Mouse (Mus musculus) spleen, adult 12 weeks (tissue): ENCODE measurements around the gene Taf13.
"Not testable (repeated sequence)": the region's sequence is repeated elsewhere in the genome, so short reads cannot be mapped to it uniquely, and the experiment has no call there.

Source experiments
- DNase-seq: peaks from one replicate; pipeline ENCODE4 v3.0.0; 2022; ENCODE audit warnings: low spot score

Taf13 gene

DNA sequence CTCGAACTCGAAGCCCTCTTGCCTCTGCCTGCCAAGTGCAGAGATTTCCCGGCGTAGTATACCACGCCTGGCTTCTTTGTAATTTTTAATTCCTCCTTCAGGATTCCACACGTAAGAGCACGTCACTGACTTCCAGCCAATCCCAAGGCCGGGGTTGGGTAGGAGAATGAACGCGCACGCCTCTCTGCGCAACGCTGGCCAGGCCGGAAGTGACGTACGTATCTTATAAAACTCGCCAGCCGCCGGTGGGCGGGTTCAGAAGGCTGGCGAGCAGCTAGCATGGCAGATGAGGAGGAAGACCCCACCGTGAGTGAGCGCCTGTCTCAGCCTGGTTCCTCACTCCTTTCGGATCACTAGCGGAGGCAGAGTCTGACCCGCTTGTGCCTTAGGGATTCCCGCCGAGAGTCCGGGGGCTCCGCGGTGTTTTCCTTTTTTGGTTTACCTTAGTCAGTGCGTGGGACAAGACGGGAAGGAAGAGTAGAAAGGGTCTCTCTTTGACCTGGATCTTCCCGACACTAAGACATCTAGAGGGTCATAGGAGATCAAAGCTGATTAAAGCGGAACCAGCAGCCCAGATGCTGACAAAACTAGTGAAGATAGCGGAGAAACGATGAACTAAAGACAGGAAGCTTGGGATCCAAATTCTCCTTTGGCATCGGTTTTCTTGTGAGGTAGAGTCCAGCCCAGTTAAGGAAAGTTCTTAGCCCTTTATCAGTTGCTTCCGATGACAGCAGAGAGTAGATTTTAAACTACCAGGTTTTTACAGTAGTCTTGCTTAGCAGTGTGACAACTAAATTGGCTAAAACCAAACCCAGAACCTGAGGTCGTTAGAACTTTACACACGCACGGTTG lies at the start of gene Taf13:
Taf13 (plus strand) TSS at position 256 of the 852 bp plus-strand sequence.
- peak; percentile 92 for DNase-seq

DNA sequence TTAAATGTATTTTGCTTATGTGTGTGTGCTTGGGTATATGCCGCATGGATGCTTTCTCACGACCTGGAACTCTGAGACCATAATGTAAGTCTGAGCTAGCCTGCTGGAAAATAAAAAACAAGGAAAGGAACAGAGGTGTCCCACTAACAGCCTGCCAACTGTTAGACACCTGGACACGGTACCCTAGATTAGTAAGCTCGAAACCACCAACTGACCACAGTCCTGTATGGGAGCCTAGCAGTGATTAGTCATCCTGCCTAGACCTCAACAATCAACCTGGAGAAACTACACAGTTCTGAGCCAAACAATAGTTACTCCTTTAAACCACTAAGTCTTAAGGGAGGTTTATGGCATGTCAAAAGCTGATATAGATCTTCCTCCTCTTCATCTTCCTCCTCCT lies 48.1 kb upstream of the Taf13 start:
- no peak for DNase-seq

DNA sequence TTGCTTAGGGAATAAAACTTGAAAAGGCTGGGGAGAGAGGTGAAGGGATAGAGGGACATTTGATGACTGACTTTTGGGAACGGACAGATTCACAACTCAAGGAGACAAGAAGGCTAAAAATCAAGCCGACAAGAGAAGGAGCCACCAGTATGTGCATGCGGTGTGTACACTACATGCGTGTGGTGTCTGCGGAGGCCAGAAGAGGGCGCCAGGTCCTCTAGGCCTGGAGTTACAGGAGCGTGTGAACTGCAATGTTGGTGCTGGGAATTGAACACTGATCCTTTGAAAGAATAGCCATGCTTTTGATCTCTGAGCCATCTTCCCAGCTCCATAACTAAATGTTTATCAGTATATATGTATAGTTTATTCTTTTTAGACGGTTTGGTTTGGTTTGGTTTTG lies 43.0 kb upstream of the Taf13 start:
- DNase-seq: no peak

GRCm38 (mm10) chr3:108533114-108533885 lies 38.2 kb upstream of the Taf13 start:
- DNase-seq: no peak

- DNase-seq: no peak
Observed at GRCm38 (mm10) chr3:108533951-108534350, 37.5 kb upstream of the Taf13 start, which contains the start of gene 1700013F07Rik. 1700013F07Rik (plus strand) TSS chr3:108534150.

DNA sequence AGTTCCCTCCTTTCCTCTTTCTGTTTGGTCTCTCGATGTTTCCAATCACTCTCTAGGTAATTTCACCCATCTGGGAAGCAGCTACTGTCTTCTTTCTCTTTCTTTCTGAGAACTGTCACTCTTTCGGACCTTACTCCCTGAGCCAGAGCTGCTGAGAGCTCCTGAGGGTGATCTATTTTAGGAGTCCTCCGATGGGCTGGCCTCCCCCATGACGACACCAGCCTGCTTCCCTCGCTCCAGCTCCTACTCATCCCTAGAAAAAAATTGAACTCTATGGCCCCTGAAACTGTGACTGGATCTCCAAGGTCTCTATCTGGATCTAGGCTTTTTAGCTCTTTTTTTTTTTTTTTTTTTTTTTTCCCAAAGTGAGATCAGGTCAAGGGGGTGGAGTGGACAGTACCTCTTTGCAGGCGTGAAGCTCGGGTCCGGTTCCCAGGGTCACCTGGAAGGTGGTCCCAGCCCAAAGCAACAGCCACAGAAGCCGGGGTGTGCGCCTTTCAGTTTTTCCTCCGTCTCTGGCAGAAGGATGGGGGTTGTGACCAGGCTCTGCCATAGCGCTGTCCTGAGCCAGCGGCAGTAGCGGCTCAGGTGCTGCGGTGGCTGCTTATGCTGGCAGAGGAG lies 35.5 kb upstream of the Taf13 start:
- DNase-seq: no peak

GRCm38 (mm10) chr3:108536517-108537260 lies 34.8 kb upstream of the Taf13 start, which contains the start of gene 5330417C22Rik:
5330417C22Rik (minus strand) TSS chr3:108536536.
- peak; percentile 11 for DNase-seq

DNA sequence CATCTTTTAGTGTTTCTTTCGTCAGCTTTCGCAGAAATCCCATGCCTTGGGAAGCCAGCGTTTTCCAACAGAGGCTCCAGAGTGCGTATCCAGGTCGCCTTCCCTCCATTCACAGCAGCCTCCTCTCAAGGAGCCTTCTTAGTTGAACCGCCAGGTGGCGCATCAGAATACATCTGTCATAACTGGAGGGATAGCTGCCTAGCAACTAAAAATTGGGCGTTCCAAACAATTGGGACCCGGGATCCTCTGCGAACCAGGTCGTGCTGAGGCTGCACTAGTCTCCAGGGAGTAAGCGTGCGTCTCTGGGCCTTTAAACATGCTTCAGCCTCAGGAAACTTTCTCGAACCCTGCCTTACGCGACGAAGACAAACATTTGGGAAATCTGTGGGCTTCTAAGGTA lies 34.2 kb upstream of the Taf13 start:
- DNase-seq: peak; percentile 62

DNA sequence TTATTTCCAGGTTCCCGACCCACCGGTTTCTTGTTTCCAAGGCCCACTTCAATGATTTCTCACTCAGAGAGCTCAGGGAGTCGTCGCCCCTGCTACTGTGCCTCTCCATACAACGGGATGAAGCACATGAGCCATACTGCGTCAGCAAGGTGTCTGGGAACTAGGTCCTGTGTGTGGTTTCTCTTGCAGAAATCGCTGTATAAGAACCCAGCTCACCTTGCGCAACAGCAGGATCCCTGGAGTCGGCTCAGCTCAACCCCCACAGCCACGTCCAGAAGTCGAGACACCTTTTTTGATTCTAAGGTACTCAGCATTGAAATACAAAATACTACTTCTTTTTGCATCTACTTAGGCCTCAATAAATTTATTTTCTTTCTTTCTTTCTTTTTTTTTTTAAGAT lies 29.2 kb upstream of the Taf13 start:
- DNase-seq: no peak

GRCm38 (mm10) chr3:108554111-108554561 lies 17.4 kb upstream of the Taf13 start:
- no peak for DNase-seq

GRCm38 (mm10) chr3:108554587-108555312 lies 16.7 kb upstream of the Taf13 start:
- peak; percentile 85 for DNase-seq

DNA sequence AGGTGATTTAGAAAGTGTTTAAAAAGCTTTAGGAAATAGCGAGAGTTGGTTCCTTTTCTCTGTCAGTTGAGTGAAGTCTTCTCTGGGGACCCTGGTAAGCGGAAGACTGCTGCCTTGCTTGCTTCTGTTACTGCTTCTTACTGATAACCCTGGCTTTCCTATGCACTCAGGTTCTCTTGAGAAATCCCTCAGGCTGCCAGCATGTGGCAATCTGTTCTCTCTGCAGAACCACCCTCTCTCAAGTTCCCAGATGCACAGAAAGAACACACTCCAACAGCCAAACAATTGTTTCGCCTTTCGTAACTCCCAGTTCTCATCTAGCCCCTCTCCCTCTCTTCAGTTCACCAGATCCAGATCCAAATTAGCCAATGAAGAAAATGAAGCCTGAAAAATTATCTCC lies 13.6 kb upstream of the Taf13 start:
- DNase-seq: no peak

- DNase-seq: peak; percentile 96
Observed at GRCm38 (mm10) chr3:108562133-108562730, 9.3 kb upstream of the Taf13 start, which contains the start of gene Tmem167b. Tmem167b (minus strand) TSS chr3:108562466.

DNA sequence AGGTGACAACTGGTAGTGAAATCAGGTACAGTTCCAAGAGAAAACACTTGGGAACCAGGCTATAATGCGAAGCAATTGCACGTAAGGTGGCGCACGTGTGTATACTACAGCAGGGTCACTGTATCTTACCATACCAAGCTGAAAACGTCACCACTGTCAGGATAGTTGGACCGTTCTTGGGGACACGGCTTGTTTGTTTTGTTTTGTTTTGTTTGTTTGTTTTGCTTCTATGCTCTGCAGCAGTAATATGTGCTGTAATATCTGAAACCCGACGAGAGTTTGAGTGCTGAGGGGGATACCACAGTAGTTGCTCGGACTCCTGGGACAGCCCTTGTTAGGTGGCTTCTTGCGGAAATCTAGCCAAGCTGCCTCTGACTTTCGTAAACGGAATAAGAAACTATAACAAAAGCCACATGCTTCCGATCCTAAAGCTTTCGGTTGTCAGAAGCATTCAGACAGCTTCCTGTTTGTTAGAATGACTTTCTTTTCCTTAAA lies 8.7 kb upstream of the Taf13 start:
- DNase-seq: no peak

GRCm38 (mm10) chr3:108563309-108563708 lies 8.2 kb upstream of the Taf13 start:
- peak; percentile 70 for DNase-seq

- no peak for DNase-seq
Observed at GRCm38 (mm10) chr3:108567990-108568877, 3.3 kb upstream of the Taf13 start.

GRCm38 (mm10) chr3:108569636-108570035 lies 1.9 kb upstream of the Taf13 start:
- not testable (repeated sequence) for DNase-seq

- no peak for DNase-seq
Observed at GRCm38 (mm10) chr3:108570813-108571212, 685 bp upstream of the Taf13 start.

GRCm38 (mm10) chr3:108572309-108573010 lies 962 bp downstream of the Taf13 start:
- DNase-seq: no peak
